Mouse (Mus musculus): ENCODE data around the gene Msx3.

- TF ChIP-seq CTCF (IDR thresholded peaks at IDR 0.05; ENCODE audit: control insufficient read depth, insufficient read depth, insufficient read length) (no peak), MAX (IDR thresholded peaks at IDR 0.05) (no peak), FOSL1 (IDR thresholded peaks at IDR 0.05; ENCODE audit: insufficient read depth, low read length, poor library complexity, severe bottlenecking) (no peak), USF1 (IDR thresholded peaks at IDR 0.05; ENCODE audit: low read depth) (no peak)
Observed at GRCm38 (mm10) chr7:140092924-140093528, 44.1 kb upstream of the Msx3 start, which contains the start of gene Prap1.

Measured in C2C12 (cell line).